Comparison of ENCODE assay signal across 8 mouse cellular contexts in the genomic region with DNA sequence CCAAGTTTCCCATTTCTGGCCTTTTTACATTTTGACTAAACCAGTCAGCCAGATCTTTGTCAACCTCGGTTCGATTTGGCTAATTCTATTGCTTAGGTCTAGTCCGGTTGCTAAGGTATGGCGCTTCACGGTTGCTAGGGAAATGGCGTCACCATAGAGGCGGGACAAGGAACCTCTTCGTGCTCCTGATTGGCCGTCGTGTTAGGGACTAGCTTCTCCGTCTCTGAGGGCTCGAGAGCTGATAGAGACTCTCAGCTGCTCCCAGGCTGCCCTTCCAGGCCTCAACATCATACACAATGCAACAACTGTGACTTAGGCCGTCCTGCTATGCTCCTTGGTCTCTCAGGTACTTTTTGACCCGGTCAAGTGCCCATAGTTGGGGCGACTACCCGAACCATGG. TPM values are rescaled to one million over a fixed set of nuclear protein-coding genes. Genes with fewer than 3 reads are reported as not detected.
DNase-seq lines count a peak whose midpoint lies in the region; ATAC-seq and TF ChIP-seq lines count a peak whose summit lies in the region.

A gene (plus strand): TSS at position 157 of the 400 bp plus-strand sequence.

- peaks cover 2% of the 10 kb centered on the region for H3K9me3 ChIP-seq in CH12.LX (replicated peaks; ENCODE audit: low read length)
- H3K9me3 ChIP-seq in forebrain, embryonic 12.5 days = no peaks in the 10 kb centered on the region
- H3K9me3 ChIP-seq in heart, postnatal 0 days (replicated peaks; ENCODE audit: control insufficient read depth, low read length) = no peaks in the 10 kb centered on the region
- no peaks in the 10 kb centered on the region for H3K9me3 ChIP-seq in liver, embryonic 16.5 days (replicated peaks; ENCODE audit: control insufficient read depth, low read length)
- H3K9me3 ChIP-seq in neural tube, embryonic 13.5 days = no peaks in the 10 kb centered on the region

- no peak for TF ChIP-seq EP300 in CH12.LX (IDR thresholded peaks at IDR 0.05; ENCODE audit: low read length)
- no peak for TF ChIP-seq EP300 in heart, postnatal 0 days (IDR thresholded peaks at IDR 0.05; ENCODE audit: low read depth)

- peaks cover 14 to 50% of the 10 kb centered on the region in 2 experiments for H3K4me1 ChIP-seq in CH12.LX (ENCODE audit: control insufficient read depth in 1 of 2, insufficient read depth in 2 of 2)
- H3K4me1 ChIP-seq in forebrain, embryonic 12.5 days = peaks cover 45% of the 10 kb centered on the region
- H3K4me1 ChIP-seq in heart, postnatal 0 days (ENCODE audit: control insufficient read depth, insufficient read depth) = peaks cover 21% of the 10 kb centered on the region
- H3K4me1 ChIP-seq in liver, embryonic 16.5 days (ENCODE audit: control insufficient read depth, low read depth, low read length) = peaks cover 31% of the 10 kb centered on the region
- H3K4me1 ChIP-seq in neural tube, embryonic 13.5 days (replicated peaks) = peaks cover 52% of the 10 kb centered on the region
- H3K4me1 ChIP-seq in testis, adult 2 months (ENCODE audit: control insufficient read depth, insufficient read depth, low read length) = peaks cover 21% of the 10 kb centered on the region

- H3K4me3 ChIP-seq in CH12.LX (replicated peaks in 1 of 3; ENCODE audit: low read depth in 2 of 3, low read length in 2 of 3, poor library complexity in 1 of 3) = peak within 1 kb of the TSS; percentile 65 to 80 (median 76)
- H3K4me3 ChIP-seq in forebrain, embryonic 12.5 days (replicated peaks) = peak within 1 kb of the TSS; percentile 54
- H3K4me3 ChIP-seq in heart, postnatal 0 days (ENCODE audit: low read depth, low read length) = peak within 1 kb of the TSS; percentile 50
- peak within 1 kb of the TSS; percentile 60 for H3K4me3 ChIP-seq in liver, embryonic 16.5 days (ENCODE audit: low read depth, low read length)
- H3K4me3 ChIP-seq in neural tube, embryonic 13.5 days = peak within 1 kb of the TSS; percentile 54
- H3K4me3 ChIP-seq in testis, adult 2 months (ENCODE audit: control insufficient read depth, low read depth, low read length) = peak within 1 kb of the TSS; percentile 95

- peak; percentile 75 for TF ChIP-seq POLR2A in CH12.LX (IDR thresholded peaks at IDR 0.05; ENCODE audit: low read depth, low read length)
- TF ChIP-seq POLR2A in testis, adult 2 months (IDR thresholded peaks at IDR 0.05; ENCODE audit: control insufficient read depth, low read depth, low read length) = peak; percentile 85

- TF ChIP-seq CTCF in CH12.LX (conservative IDR thresholded peaks at IDR 0.05 in 1 of 2, IDR thresholded peaks at IDR 0.05 in 1 of 2; ENCODE audit: low read depth in 2 of 2, low read length in 2 of 2) = no peak
- TF ChIP-seq CTCF in heart, postnatal 0 days (IDR thresholded peaks at IDR 0.05; ENCODE audit: low read depth) = no peak
- no peak for TF ChIP-seq CTCF in testis, adult 2 months (IDR thresholded peaks at IDR 0.05; ENCODE audit: control insufficient read depth, insufficient read depth, insufficient replicate concordance, low read depth, low read length)

- no peaks in the 10 kb centered on the region; the same call in 1 of the 2 replicates for H3K79me2 ChIP-seq in CH12.LX (replicated peaks; ENCODE audit: control insufficient read depth, extremely low read depth, insufficient read depth, poor library complexity, severe bottlenecking)

- dilution Hi-C loops in CH12.LX (cut with MboI; ENCODE audit: extremely low pct_ligation_motif_present, extremely low pct_unique_long_range_greater_than_20kb, low sequenced_read_pairs) = no loop called here

- peak within 1 kb of the TSS; percentile 48; the same call in 1 of the 2 replicates for H3K27ac ChIP-seq in CH12.LX (ENCODE audit: insufficient read depth, low read depth)
- H3K27ac ChIP-seq in forebrain, embryonic 12.5 days = peak within 1 kb of the TSS; percentile 75
- peak within 1 kb of the TSS; percentile 66 for H3K27ac ChIP-seq in heart, postnatal 0 days (ENCODE audit: low read depth)
- H3K27ac ChIP-seq in liver, embryonic 16.5 days (ENCODE audit: low read length) = peak within 1 kb of the TSS; percentile 51
- peak within 1 kb of the TSS; percentile 70 for H3K27ac ChIP-seq in neural tube, embryonic 13.5 days (replicated peaks)
- peak within 1 kb of the TSS; percentile 72 for H3K27ac ChIP-seq in testis, adult 2 months (ENCODE audit: control insufficient read depth, insufficient read depth, low read depth, low read length)

- H3K27me3 ChIP-seq in CH12.LX (replicated peaks) = peaks cover 42% of the 10 kb centered on the region
- no peaks in the 10 kb centered on the region for H3K27me3 ChIP-seq in forebrain, embryonic 12.5 days
- H3K27me3 ChIP-seq in heart, postnatal 0 days (ENCODE audit: control insufficient read depth, insufficient read depth, low read length) = no peaks in the 10 kb centered on the region
- no peaks in the 10 kb centered on the region for H3K27me3 ChIP-seq in liver, embryonic 16.5 days (ENCODE audit: control insufficient read depth, insufficient read depth, low read depth, low read length)
- H3K27me3 ChIP-seq in neural tube, embryonic 13.5 days = no peaks in the 10 kb centered on the region
- no peaks in the 10 kb centered on the region for H3K27me3 ChIP-seq in testis, adult 2 months (ENCODE audit: control insufficient read depth, insufficient read depth, low read length)

- peaks cover 1 to 22% of the 10 kb centered on the region in 2 experiments for H3K36me3 ChIP-seq in CH12.LX (replicated peaks in 1 of 2; ENCODE audit: control insufficient read depth in 1 of 2, insufficient read depth in 1 of 2, low read length in 1 of 2)
- H3K36me3 ChIP-seq in forebrain, embryonic 12.5 days (replicated peaks) = peaks cover 12% of the 10 kb centered on the region
- 0 out of 2 replicates have a peak, but pooled peaks cover under 1% of the 10 kb centered on the region for H3K36me3 ChIP-seq in heart, postnatal 0 days (replicated peaks; ENCODE audit: control insufficient read depth, insufficient read depth, low read length)
- no peaks in the 10 kb centered on the region for H3K36me3 ChIP-seq in liver, embryonic 16.5 days (ENCODE audit: control insufficient read depth, insufficient read depth)
- peaks cover 8% of the 10 kb centered on the region for H3K36me3 ChIP-seq in neural tube, embryonic 13.5 days
- no peaks in the 10 kb centered on the region for H3K36me3 ChIP-seq in testis, adult 2 months (ENCODE audit: control insufficient read depth, insufficient read depth, low read length)

- ATAC-seq in forebrain, embryonic 12.5 days (ENCODE audit: low FRiP score) = peak; percentile 85
- ATAC-seq in heart, postnatal 0 days (ENCODE audit: insufficient read depth, low read depth) = peak; percentile 77
- peak; percentile 53 for ATAC-seq in liver, embryonic 16.5 days (ENCODE audit: low read depth)
- ATAC-seq in neural tube, embryonic 13.5 days (ENCODE audit: low read depth) = peak; percentile 67

- TF ChIP-seq RAD21 in CH12.LX (IDR thresholded peaks at IDR 0.05; ENCODE audit: low read depth, low read length) = no peak

- under 1% methylated on average over 16 of the region's 16 CpGs for WGBS in forebrain, embryonic 12.5 days
- under 1% methylated on average over 16 of the region's 16 CpGs for WGBS in heart, postnatal 0 days
- under 1% methylated on average over 16 of the region's 16 CpGs for WGBS in liver, embryonic 16.5 days (ENCODE audit: insufficient replicate concordance)
- WGBS in neural tube, embryonic 13.5 days = under 1% methylated on average over 16 of the region's 16 CpGs

- peak within 1 kb of the TSS; percentile 86 for H3K4me2 ChIP-seq in CH12.LX (ENCODE audit: insufficient read depth, low read depth, poor library complexity, severe bottlenecking)
- peak within 1 kb of the TSS; percentile 59 for H3K4me2 ChIP-seq in forebrain, embryonic 12.5 days
- H3K4me2 ChIP-seq in heart, postnatal 0 days (ENCODE audit: low read depth, low read length) = peak within 1 kb of the TSS; percentile 77
- peak within 1 kb of the TSS; percentile 57 for H3K4me2 ChIP-seq in liver, embryonic 16.5 days (ENCODE audit: low read depth, low read length)
- peak within 1 kb of the TSS; percentile 65 for H3K4me2 ChIP-seq in neural tube, embryonic 13.5 days

- in situ Hi-C loops in CH12.LX (cut with MboI; ENCODE audit: low pct_ligation_motif_present, low pct_unique_long_range_greater_than_20kb, low sequenced_read_pairs) = no loop called here

- peak; percentile 98 for DNase-seq in CH12.LX (ENCODE audit: extremely low read depth)
- peak; percentile 98 for DNase-seq in c-Kit-positive CD71-positive TER-119-negative erythroid progenitor cells, embryonic 14.5 days (ENCODE audit: low read depth)
- DNase-seq in heart, postnatal 0 days (ENCODE audit: low spot score) = peak; percentile 91
- DNase-seq in kidney, postnatal 4 days = peak; percentile 96 to 97

- H3K9ac ChIP-seq in CH12.LX (ENCODE audit: insufficient read depth, low read depth) = peak within 1 kb of the TSS; percentile 94
- peak within 1 kb of the TSS; percentile 74 for H3K9ac ChIP-seq in forebrain, embryonic 12.5 days
- peak within 1 kb of the TSS; percentile 57 for H3K9ac ChIP-seq in heart, postnatal 0 days (replicated peaks; ENCODE audit: low read depth, low read length)
- peak within 1 kb of the TSS; percentile 59 for H3K9ac ChIP-seq in liver, embryonic 16.5 days (ENCODE audit: low read depth, low read length)
- H3K9ac ChIP-seq in neural tube, embryonic 13.5 days = peak within 1 kb of the TSS; percentile 75

TF ChIP-seq in CH12.LX, 34 proteins besides CTCF, POLR2A, EP300 and RAD21 (continues in another document):
- TF ChIP-seq CHD2 (IDR thresholded peaks at IDR 0.05; ENCODE audit: low read length) = peak; percentile 59; the same call in 1 of the 2 replicates
- TF ChIP-seq UBTF (IDR thresholded peaks at IDR 0.05; ENCODE audit: low read depth, low read length) = no peak
- TF ChIP-seq ELF1 (IDR thresholded peaks at IDR 0.05; ENCODE audit: low read depth, low read length) = peak; percentile 81
- peak; percentile 99 for TF ChIP-seq SIN3A (IDR thresholded peaks at IDR 0.05; ENCODE audit: low read length)
- TF ChIP-seq TCF12 (IDR thresholded peaks at IDR 0.05; ENCODE audit: low read depth, low read length) = peak; percentile 39; the same call in 1 of the 2 replicates
- no peak for TF ChIP-seq MAZ (IDR thresholded peaks at IDR 0.05; ENCODE audit: low read depth, low read length)
- no peak for TF ChIP-seq USF2 (conservative IDR thresholded peaks at IDR 0.05; ENCODE audit: low read depth, low read length)
- TF ChIP-seq MEF2A (IDR thresholded peaks at IDR 0.05; ENCODE audit: borderline replicate concordance, low read depth, low read length) = peak; percentile 61; the same call in 1 of the 2 replicates

RNA-seq across cellular contexts. Expression of the gene that starts here (rescaled TPM):
- 5.5 and 6.8 TPM in 2 replicates for total RNA-seq in CH12.LX (2012; rRNA removed)
- 6.8 and 8.2 TPM in 2 replicates for total RNA-seq in CH12.LX (2014; rRNA removed)
- 5.6 and 6.2 TPM in 2 replicates for polyA plus RNA-seq in CH12.LX (2012; ENCODE audit: insufficient read length, low read depth)
- polyA plus RNA-seq in forebrain, embryonic 12.5 days (2016; fragmentation: Nextera tagmentation; extraction: Ambion mirVana) = 13.9 and 14.6 TPM in 2 replicates
- total RNA-seq in heart, postnatal 0 days (2014; rRNA removed; ENCODE audit: low replicate concordance) = 2.6 and 7.1 TPM in 2 replicates
- 12.3 and 13.4 TPM in 2 replicates for polyA plus RNA-seq in heart, postnatal 0 days (2015; fragmentation: Nextera tagmentation; extraction: Ambion mirVana)
- 3.7 and 4.6 TPM in 2 replicates for polyA plus RNA-seq in liver, embryonic 16.5 days (2015; fragmentation: Nextera tagmentation; extraction: Ambion mirVana)
- polyA plus RNA-seq in neural tube, embryonic 13.5 days (2015; fragmentation: Nextera tagmentation; extraction: Ambion mirVana) = 17.1 and 18.6 TPM in 2 replicates
- polyA plus RNA-seq in testis, adult 2 months (2012; rRNA removed) = 156 and 172 TPM in 2 replicates

Comparison
In these comparisons a context has a peak if more than half of its experiments do, and no peak if none do; other contexts are left out.
1. Peak in every context shown above with its lines: DNase-seq, ATAC-seq, H3K4me3 ChIP-seq and H3K27ac ChIP-seq.